Mouse (Mus musculus) liver, embryonic 12.5 days (tissue): ENCODE measurements around the gene Tppp3. TPM values are rescaled to one million over a fixed set of nuclear protein-coding genes. Genes with fewer than 3 reads are reported as not detected.

ENCODE experiments used
- ATAC-seq: fragments of 200-750 bp; cut with Nextera tagmentation; 2 replicates; pipeline ENCODE4 v1.8.0; 2017; ENCODE audit warnings: moderate number of reproducible peaks, mild to moderate bottlenecking, moderate library complexity
- H3K27ac ChIP-seq: fragments of 300-500 bp; sonication (generic); 2 replicates; pipeline ENCODE4 v1.5.1; 2016; ENCODE audit warnings: mild to moderate bottlenecking
- H3K27me3 ChIP-seq: fragments of 300-500 bp; sonication (generic); replicated peaks from 2 replicates; pipeline ENCODE4 v1.6.1; 2016; ENCODE audit warnings: mild to moderate bottlenecking, moderate library complexity
- H3K36me3 ChIP-seq: fragments of 300-500 bp; sonication (generic); 2 replicates; pipeline ENCODE4 v1.6.1; 2016; ENCODE audit warnings: mild to moderate bottlenecking, moderate library complexity
- H3K4me1 ChIP-seq: fragments of 300-500 bp; sonication (generic); 2 replicates; pipeline ENCODE4 v1.6.1; 2016
- H3K4me2 ChIP-seq: fragments of 300-500 bp; sonication (generic); 2 replicates; pipeline ENCODE4 v1.6.1; 2016; ENCODE audit warnings: mild to moderate bottlenecking, moderate library complexity
- H3K4me3 ChIP-seq: fragments of 300-500 bp; sonication (generic); 2 replicates; pipeline ENCODE4 v1.5.1; 2016; ENCODE audit warnings: mild to moderate bottlenecking, moderate library complexity
- H3K9ac ChIP-seq: fragments of 300-500 bp; sonication (generic); 2 replicates; pipeline ENCODE4 v1.6.1; 2016; ENCODE audit warnings: mild to moderate bottlenecking, moderate library complexity
- H3K9me3 ChIP-seq: fragments of 300-500 bp; sonication (generic); replicated peaks from 2 replicates; pipeline ENCODE4 v1.6.1; 2016; ENCODE audit warnings: mild to moderate bottlenecking, moderate library complexity
- WGBS: fragments of 180-500 bp; shearing (Covaris S2); methylation state at CpG from one replicate; pipeline ENCODE4 v1.1.7; 2016; ENCODE audit not compliant: insufficient replicate concordance; 5-methylcytosine and 5-hydroxymethylcytosine counted together
- polyA plus RNA-seq: library from polyadenylated mRNA; unstranded; fragments of >200 nt; fragmentation: Nextera tagmentation; extraction: Ambion mirVana; gene quantifications from 2 replicates; pipeline ENCODE4 v1.2.1, GENCODE M21; 2016

The Tppp3 gene
- polyA plus RNA-seq, 1 experiment from 2014 or later: 1.4 TPM

DNA sequence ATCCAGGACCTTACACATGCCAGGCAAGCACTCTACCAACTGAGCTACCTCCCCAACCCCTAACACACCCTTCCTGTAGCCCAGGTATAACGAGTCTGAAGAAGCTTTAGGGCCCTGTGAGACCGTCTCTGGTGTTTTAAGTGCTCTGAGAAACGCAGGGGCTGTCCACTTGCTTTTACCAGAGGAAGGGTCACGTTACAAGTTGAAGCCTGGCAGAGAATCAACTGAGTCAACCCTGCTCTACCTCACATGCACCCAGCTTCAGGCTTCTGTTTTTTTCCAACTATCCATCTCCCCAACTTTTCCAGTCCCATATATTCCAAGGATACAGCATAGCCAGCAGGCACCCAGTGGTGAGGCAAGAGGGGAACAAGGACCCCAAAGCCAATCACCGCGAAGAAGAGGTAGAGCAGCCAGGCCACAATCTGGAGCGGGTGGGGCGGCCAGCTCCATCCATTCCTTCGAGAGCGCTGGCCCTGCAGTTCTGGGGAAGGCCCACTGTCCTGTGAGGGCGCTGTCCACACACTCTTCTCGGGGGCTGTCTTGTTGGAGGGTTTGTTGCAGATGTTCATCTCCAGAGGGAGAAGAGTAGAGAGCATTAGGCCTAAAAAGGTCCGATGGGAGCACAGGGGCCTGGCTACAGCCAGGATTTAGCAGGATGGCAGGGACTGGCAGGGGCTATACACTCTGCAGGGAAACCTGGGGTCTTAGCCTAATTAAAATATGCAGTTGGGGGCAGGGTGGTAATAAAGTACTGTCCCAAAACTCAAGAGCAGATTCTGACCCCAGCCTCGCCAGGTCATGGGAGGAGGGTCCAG is 12.1 kb upstream of the Tppp3 start:
- WGBS: 44% methylated on average over 14 of the region's 14 CpGs
- H3K4me1 ChIP-seq: peaks cover 8% of the 10 kb centered on the region
- H3K36me3 ChIP-seq: no peaks in the 10 kb centered on the region
- no peak overlapping the region for H3K9ac ChIP-seq
- H3K9me3 ChIP-seq: no peaks in the 10 kb centered on the region
- H3K4me3 ChIP-seq: no peak overlapping the region
- no peak overlapping the region for H3K27ac ChIP-seq
- no peak overlapping the region for H3K4me2 ChIP-seq
- peaks cover 8% of the 10 kb centered on the region; the same call in 1 of the 2 replicates for H3K27me3 ChIP-seq
- ATAC-seq: no peak

DNA sequence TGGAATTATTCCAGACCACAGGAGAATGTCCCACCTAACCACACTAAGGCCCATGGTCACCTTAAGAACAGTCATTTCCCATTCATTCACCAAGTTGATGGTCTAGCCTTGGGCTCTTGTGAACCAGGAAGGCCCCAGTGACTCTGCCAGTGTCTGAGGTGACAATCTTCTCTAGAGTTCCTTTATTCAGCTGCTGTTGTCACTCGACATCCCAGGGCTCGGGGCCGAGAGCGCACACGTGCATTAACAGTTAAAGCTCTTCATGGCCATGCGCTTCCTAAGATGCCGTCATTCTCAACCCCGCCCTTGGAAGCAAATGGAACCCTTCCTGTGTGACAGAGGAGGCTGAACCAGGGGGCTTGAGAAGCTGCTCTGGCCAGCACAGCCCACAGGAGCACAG is 10.8 kb upstream of the Tppp3 start:
- ATAC-seq: no peak
- H3K9me3 ChIP-seq: no peaks in the 10 kb centered on the region
- no peak overlapping the region for H3K4me2 ChIP-seq
- H3K27ac ChIP-seq: no peak overlapping the region
- H3K36me3 ChIP-seq: no peaks in the 10 kb centered on the region
- peaks cover 16% of the 10 kb centered on the region for H3K27me3 ChIP-seq
- H3K4me1 ChIP-seq: peaks cover 8% of the 10 kb centered on the region
- H3K4me3 ChIP-seq: no peak overlapping the region
- 70% methylated on average over 8 of the region's 8 CpGs for WGBS
- no peak overlapping the region for H3K9ac ChIP-seq

DNA sequence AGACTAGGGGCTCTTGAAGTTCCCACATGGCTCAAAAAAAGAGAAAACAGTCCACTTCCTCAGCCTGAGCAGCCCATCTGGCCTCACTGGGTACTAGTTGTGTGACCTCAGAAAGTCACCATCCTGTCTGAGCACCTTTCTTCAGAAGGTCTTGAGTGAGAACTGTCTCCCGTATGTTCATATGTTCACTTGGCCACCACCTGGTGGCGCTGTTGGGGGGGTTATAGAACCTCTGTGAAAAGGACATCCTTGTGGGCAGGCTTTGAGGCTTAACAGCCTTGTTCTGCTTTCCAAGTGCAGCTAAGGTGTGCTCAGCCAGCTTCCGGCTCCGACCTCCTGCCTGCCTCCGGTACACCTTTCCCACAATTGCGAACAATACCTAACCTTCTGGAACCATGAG is 10.1 kb upstream of the Tppp3 start:
- peaks cover 8% of the 10 kb centered on the region for H3K4me1 ChIP-seq
- H3K4me2 ChIP-seq: no peak overlapping the region
- no peak overlapping the region for H3K27ac ChIP-seq
- no peaks in the 10 kb centered on the region for H3K36me3 ChIP-seq
- H3K27me3 ChIP-seq: peaks cover 23% of the 10 kb centered on the region
- H3K9me3 ChIP-seq: no peaks in the 10 kb centered on the region
- 63% methylated on average over 6 of the region's 6 CpGs for WGBS
- H3K9ac ChIP-seq: no peak overlapping the region
- H3K4me3 ChIP-seq: no peak overlapping the region
- no peak for ATAC-seq

- peaks cover 8% of the 10 kb centered on the region for H3K4me1 ChIP-seq
- H3K27ac ChIP-seq: no peak overlapping the region
Observed at GRCm38 (mm10) chr8:105481013-105481412, 9.7 kb upstream of the Tppp3 start.

GRCm38 (mm10) chr8:105477792-105478191 is 6.5 kb upstream of the Tppp3 start:
- WGBS: 58% methylated on average over 3 of the region's 3 CpGs
- Histone ChIP-seq H3K27me3 (peaks cover 60% of the 10 kb centered on the region), H3K4me2 (no peak overlapping the region), H3K9me3 (no peaks in the 10 kb centered on the region), H3K27ac (no peak overlapping the region), H3K4me3 (no peak overlapping the region), H3K9ac (no peak overlapping the region), H3K36me3 (no peaks in the 10 kb centered on the region), H3K4me1 (peaks cover 20% of the 10 kb centered on the region)
- ATAC-seq: no peak

More at GRCm38 (mm10) chr8:105481013-105481412, 9.7 kb upstream of the Tppp3 start:
- H3K9ac ChIP-seq: no peak overlapping the region
- peaks cover 27% of the 10 kb centered on the region for H3K27me3 ChIP-seq
- WGBS: 26% methylated on average over 2 of the region's 2 CpGs
- no peak overlapping the region for H3K4me2 ChIP-seq
- H3K4me3 ChIP-seq: no peak overlapping the region
- ATAC-seq: no peak
- H3K9me3 ChIP-seq: no peaks in the 10 kb centered on the region
- H3K36me3 ChIP-seq: no peaks in the 10 kb centered on the region

DNA sequence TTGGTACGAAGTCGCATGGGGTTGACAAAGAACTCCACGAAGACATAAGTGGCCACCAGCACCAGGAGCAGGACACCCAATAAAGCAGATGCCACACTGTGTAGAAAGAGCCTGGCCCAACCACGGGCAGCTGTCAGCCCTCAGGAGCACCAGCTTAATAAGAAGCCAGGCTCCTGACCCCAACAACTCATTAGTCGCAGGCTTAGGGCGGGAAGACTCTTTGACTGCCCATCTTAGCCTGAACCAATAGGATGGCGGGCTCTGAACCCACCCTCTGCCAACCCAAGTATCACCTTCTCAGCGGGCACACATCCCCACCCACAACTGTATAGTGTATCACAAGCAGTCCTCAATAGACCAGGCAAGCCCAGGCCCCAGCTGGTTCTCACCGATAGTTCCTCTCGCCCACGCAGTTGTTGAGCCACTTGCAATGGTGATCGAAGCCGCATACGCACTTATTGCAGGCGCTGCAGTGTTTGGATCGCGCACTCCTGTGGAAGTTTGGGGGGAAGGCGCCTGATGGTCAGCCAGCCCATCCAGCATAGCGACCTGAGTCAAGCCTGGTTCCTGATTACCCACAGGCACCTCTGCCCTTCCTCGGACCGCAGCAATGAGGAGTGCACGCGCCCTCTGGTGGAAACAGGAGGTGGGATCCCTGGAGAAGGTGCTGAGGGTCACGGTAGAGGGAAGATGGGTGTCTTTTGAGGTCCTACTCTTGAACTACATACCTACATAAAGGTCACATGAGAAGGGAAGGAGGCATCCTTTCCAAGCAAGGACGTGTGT is 5.5 kb upstream of the Tppp3 start:
- Histone ChIP-seq H3K4me3 (no peak overlapping the region), H3K9me3 (no peaks in the 10 kb centered on the region)
- WGBS: 39% methylated on average over 25 of the region's 25 CpGs

GRCm38 (mm10) chr8:105476161-105476560 is 4.8 kb upstream of the Tppp3 start:
- H3K27ac ChIP-seq: no peak overlapping the region
- H3K36me3 ChIP-seq: no peaks in the 10 kb centered on the region
- no peak overlapping the region for H3K9ac ChIP-seq
- H3K4me1 ChIP-seq: peaks cover 29% of the 10 kb centered on the region
- no peaks in the 10 kb centered on the region for H3K9me3 ChIP-seq
- H3K4me2 ChIP-seq: no peak overlapping the region
- no peak overlapping the region for H3K4me3 ChIP-seq
- H3K27me3 ChIP-seq: peaks cover 76% of the 10 kb centered on the region
- no peak for ATAC-seq
- WGBS: 77% methylated on average over 7 of the region's 7 CpGs

More for the DNA sequence above, 5.5 kb upstream of the Tppp3 start:
- Histone ChIP-seq H3K4me1 (peaks cover 24% of the 10 kb centered on the region), H3K27ac (no peak overlapping the region), H3K9ac (no peak overlapping the region), H3K36me3 (no peaks in the 10 kb centered on the region), H3K4me2 (no peak overlapping the region), H3K27me3 (peaks cover 69% of the 10 kb centered on the region)
- 0 out of 2 replicates have a peak, but pooled peaks have one; percentile 20 for ATAC-seq

- Histone ChIP-seq H3K4me1 (peaks cover 29% of the 10 kb centered on the region), H3K27ac (no peak overlapping the region), H3K4me2 (no peak overlapping the region), H3K27me3 (peaks cover 80% of the 10 kb centered on the region), H3K9me3 (no peaks in the 10 kb centered on the region), H3K9ac (no peak overlapping the region), H3K4me3 (no peak overlapping the region), H3K36me3 (no peaks in the 10 kb centered on the region)
- WGBS: 82% methylated on average over 8 of the region's 8 CpGs
- no peak for ATAC-seq
Observed at GRCm38 (mm10) chr8:105475742-105476141, 4.4 kb upstream of the Tppp3 start.

DNA sequence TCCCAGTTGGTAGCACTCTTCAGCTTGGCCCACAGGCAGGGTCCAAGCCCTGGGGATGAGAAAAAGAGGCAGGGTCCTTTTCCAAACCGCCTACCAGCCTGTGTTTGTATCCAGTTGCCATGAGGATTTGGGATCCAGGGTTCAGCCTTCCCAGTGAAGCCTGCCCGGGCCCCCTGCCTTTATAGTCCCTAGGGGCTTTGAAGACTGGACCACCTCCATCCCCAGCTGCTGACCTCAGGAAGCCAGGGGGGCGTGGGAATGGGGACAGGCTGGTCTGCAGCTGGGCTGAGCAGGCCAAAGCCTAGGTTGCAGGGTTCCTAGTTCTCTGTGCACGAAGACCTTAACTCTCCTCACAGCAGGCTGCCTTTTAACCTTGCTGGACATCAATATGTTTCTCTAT is 3.9 kb upstream of the Tppp3 start:
- no peak overlapping the region for H3K4me2 ChIP-seq
- no peaks in the 10 kb centered on the region for H3K9me3 ChIP-seq
- peaks cover 31% of the 10 kb centered on the region for H3K4me1 ChIP-seq
- H3K27ac ChIP-seq: no peak overlapping the region
- no peak overlapping the region for H3K9ac ChIP-seq
- H3K36me3 ChIP-seq: no peaks in the 10 kb centered on the region
- H3K27me3 ChIP-seq: peaks cover 85% of the 10 kb centered on the region
- no peak for ATAC-seq
- WGBS: 68% methylated on average over 4 of the region's 4 CpGs
- H3K4me3 ChIP-seq: no peak overlapping the region

- Histone ChIP-seq H3K9me3 (no peaks in the 10 kb centered on the region), H3K4me3 (no peak overlapping the region), H3K27me3 (peaks cover 91% of the 10 kb centered on the region), H3K27ac (no peak overlapping the region), H3K36me3 (no peaks in the 10 kb centered on the region), H3K4me1 (peaks cover 37% of the 10 kb centered on the region), H3K4me2 (no peak overlapping the region), H3K9ac (no peak overlapping the region)
- 35% methylated on average over 5 of the region's 5 CpGs for WGBS
- no peak for ATAC-seq
Observed at GRCm38 (mm10) chr8:105474680-105475079, 3.4 kb upstream of the Tppp3 start.

- Histone ChIP-seq H3K27me3 (peaks cover 93% of the 10 kb centered on the region), H3K4me2 (no peak overlapping the region), H3K9me3 (no peaks in the 10 kb centered on the region), H3K36me3 (no peaks in the 10 kb centered on the region), H3K9ac (no peak overlapping the region), H3K27ac (no peak overlapping the region), H3K4me3 (no peak overlapping the region), H3K4me1 (peaks cover 43% of the 10 kb centered on the region)
- WGBS: 31% methylated on average over 17 of the region's 17 CpGs
- ATAC-seq: no peak
Observed at GRCm38 (mm10) chr8:105473816-105474606, 2.7 kb upstream of the Tppp3 start.
